Mouse (Mus musculus) liver, embryonic 16.5 days (tissue): ENCODE measurements around the gene Zfyve27. TPM values are rescaled to one million over a fixed set of nuclear protein-coding genes. Genes with fewer than 3 reads are reported as not detected.

Experiments used
- ATAC-seq: fragments of 200-750 bp; cut with Nextera tagmentation; 2 replicates; pipeline ENCODE4 v1.8.0; 2017; ENCODE audit warnings: low read depth, mild to moderate bottlenecking, moderate number of reproducible peaks, moderate library complexity
- H3K27ac ChIP-seq: fragments of 300-500 bp; sonication (generic); 2 replicates; pipeline ENCODE4 v1.5.1; 2014; ENCODE audit warnings: mild to moderate bottlenecking, low read length
- H3K27me3 ChIP-seq: fragments of 300-500 bp; sonication (generic); 2 replicates; pipeline ENCODE4 v1.6.1; 2014; ENCODE audit warnings: low read depth, low read length, mixed read lengths; ENCODE audit not compliant: control insufficient read depth, insufficient read depth
- H3K36me3 ChIP-seq: fragments of 300-500 bp; sonication (generic); 2 replicates; pipeline ENCODE4 v1.6.1; 2014; ENCODE audit warnings: mild to moderate bottlenecking; ENCODE audit not compliant: control insufficient read depth, insufficient read depth
- H3K4me1 ChIP-seq: fragments of 300-500 bp; sonication (generic); 2 replicates; pipeline ENCODE4 v1.6.1; 2014; ENCODE audit warnings: low read depth, low read length, mixed read lengths; ENCODE audit not compliant: control insufficient read depth
- H3K4me2 ChIP-seq: fragments of 300-500 bp; sonication (generic); 2 replicates; pipeline ENCODE4 v1.6.1; 2014; ENCODE audit warnings: low read depth, low read length, mixed read lengths
- H3K4me3 ChIP-seq: fragments of 300-500 bp; sonication (generic); 2 replicates; pipeline ENCODE4 v1.5.1; 2014; ENCODE audit warnings: low read depth, mild to moderate bottlenecking, low read length
- H3K9ac ChIP-seq: fragments of 300-500 bp; sonication (generic); 2 replicates; pipeline ENCODE4 v1.6.1; 2014; ENCODE audit warnings: low read depth, low read length
- H3K9me3 ChIP-seq: fragments of 300-500 bp; sonication (generic); replicated peaks from 2 replicates; pipeline ENCODE4 v1.6.1; 2016; ENCODE audit warnings: low read length; ENCODE audit not compliant: control insufficient read depth
- WGBS: fragments of 180-500 bp; shearing (Covaris S2); extraction: QIAGEN DNeasy Blood & Tissue Kit; methylation state at CpG from one replicate; pipeline ENCODE4 v1.1.7; 2014; ENCODE audit not compliant: insufficient replicate concordance; 5-methylcytosine and 5-hydroxymethylcytosine counted together
- polyA plus RNA-seq: library from polyadenylated mRNA; unstranded; fragments of >200 nt; fragmentation: Nextera tagmentation; extraction: Ambion mirVana; gene quantifications from 2 replicates; pipeline ENCODE4 v1.2.1, GENCODE M21; 2015

The Zfyve27 gene
- polyA plus RNA-seq, 1 experiment from 2014 or later: 9.9 TPM

DNA sequence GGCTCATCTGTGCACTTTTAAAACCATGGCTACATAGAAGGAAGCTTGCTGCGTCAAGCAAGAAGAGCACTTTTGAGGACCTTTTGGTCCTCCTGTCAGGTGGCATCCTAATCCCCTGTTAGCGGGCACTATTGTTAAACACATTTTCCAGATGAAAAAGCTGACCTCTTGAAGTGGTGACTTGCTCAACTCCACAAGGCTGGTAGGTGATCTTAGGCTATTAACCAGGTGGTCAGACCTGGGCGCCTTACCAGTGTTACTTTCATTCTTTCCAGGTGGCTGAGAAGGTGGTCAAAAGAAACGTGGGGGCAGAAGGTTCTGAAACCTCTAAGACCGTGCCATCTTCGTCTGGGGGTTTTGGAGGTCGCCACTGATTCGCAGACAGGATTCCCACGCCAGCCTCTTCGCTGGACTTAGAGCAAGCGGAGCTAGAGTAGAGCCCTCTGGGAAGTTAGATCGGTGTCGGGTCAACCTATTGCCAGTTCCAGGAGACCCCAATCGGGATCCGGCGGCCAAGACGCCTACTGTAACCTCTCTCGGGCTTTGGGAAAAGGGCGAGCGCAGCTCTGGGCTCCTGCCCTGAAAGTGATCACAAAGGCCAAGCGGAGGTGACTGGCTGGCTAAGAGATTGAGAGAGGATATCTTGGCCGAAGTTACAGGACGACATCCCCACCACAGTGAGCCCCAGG lies 35.6 kb upstream of the Zfyve27 start:
- 5% methylated on average over 23 of the region's 23 CpGs for WGBS
- Histone ChIP-seq H3K27me3 (no peaks in the 10 kb centered on the region), H3K27ac (peak overlapping the region; percentile 80)

DNA sequence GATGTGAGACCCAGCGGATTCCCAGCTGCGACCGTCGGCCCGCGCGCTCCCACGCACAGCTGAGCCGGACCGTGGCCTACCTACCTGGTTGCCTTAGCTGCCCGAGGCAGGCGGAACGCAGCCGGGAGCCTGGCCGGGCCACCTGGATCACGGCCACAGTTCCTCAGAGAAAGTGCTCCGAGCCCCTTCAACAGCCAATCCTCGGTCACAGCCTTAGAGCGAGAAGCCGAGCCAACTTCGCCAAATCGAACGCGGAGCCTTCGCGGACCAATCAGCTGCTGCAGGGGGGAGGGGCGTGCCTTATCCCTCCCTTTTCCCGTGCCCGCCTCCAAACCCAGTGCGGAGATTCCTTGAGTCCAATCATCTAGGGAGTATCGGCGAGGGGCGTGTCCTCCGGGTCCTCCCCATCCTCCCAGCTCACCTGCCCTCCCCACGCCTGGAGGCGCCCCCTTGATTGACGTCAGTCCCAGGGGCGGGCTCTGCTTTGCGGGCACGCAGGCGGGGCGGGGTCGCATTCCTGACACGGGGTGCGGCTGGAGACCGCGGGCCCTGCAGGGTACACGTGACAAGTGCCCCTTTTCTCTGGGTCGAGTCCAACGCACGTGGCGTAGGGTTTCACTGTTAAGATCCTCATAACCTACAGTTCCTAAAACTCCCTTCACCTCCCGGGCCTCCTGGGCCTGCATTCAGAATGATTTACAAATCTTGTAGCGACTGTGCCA lies 34.8 kb upstream of the Zfyve27 start, which contains the start of gene Avpi1:
TSS of gene Avpi1 (minus strand) at position 273 of the 722 bp plus-strand sequence.
- Histone ChIP-seq H3K4me1 (peaks cover 21% of the 10 kb centered on the region), H3K36me3 (no peaks in the 10 kb centered on the region), H3K27ac (peak within 1 kb of the TSS; percentile 80), H3K4me2 (peak within 1 kb of the TSS; percentile 99), H3K9me3 (no peaks in the 10 kb centered on the region), H3K27me3 (no peaks in the 10 kb centered on the region), H3K4me3 (peak within 1 kb of the TSS; percentile 73), H3K9ac (peak within 1 kb of the TSS; percentile 81)
- peak; percentile 96 for ATAC-seq
- WGBS: under 1% methylated on average over 54 of the region's 54 CpGs

More for the DNA sequence above, 35.6 kb upstream of the Zfyve27 start:
- Histone ChIP-seq H3K36me3 (no peaks in the 10 kb centered on the region), H3K4me2 (peak overlapping the region; percentile 99), H3K9ac (peak overlapping the region; percentile 81), H3K4me3 (peak overlapping the region; percentile 73), H3K4me1 (peaks cover 21% of the 10 kb centered on the region), H3K9me3 (no peaks in the 10 kb centered on the region)
- ATAC-seq: no peak

GRCm38 (mm10) chr19:42129509-42130293 lies 34.0 kb upstream of the Zfyve27 start:
- H3K4me2 ChIP-seq: peak overlapping the region; percentile 99
- no peaks in the 10 kb centered on the region for H3K36me3 ChIP-seq
- peak overlapping the region; percentile 21 for H3K9ac ChIP-seq
- 35% methylated on average over 14 of the region's 14 CpGs for WGBS
- H3K9me3 ChIP-seq: no peaks in the 10 kb centered on the region
- peak overlapping the region; percentile 73 for H3K4me3 ChIP-seq
- peak overlapping the region; percentile 69 for H3K27ac ChIP-seq
- H3K4me1 ChIP-seq: peaks cover 21% of the 10 kb centered on the region
- no peaks in the 10 kb centered on the region for H3K27me3 ChIP-seq
- no peak for ATAC-seq

- Histone ChIP-seq H3K4me2 (no peak overlapping the region), H3K4me1 (peaks cover 22% of the 10 kb centered on the region), H3K4me3 (no peak overlapping the region), H3K36me3 (no peaks in the 10 kb centered on the region), H3K9ac (no peak overlapping the region), H3K9me3 (no peaks in the 10 kb centered on the region), H3K27ac (no peak overlapping the region), H3K27me3 (no peaks in the 10 kb centered on the region)
- ATAC-seq: no peak
- 61% methylated on average over 3 of the region's 3 CpGs for WGBS
Measured at GRCm38 (mm10) chr19:42130294-42130606, 33.5 kb upstream of the Zfyve27 start.

GRCm38 (mm10) chr19:42131101-42131500 lies 32.6 kb upstream of the Zfyve27 start:
- Histone ChIP-seq H3K9ac (no peak overlapping the region), H3K27me3 (no peaks in the 10 kb centered on the region), H3K36me3 (no peaks in the 10 kb centered on the region), H3K9me3 (no peaks in the 10 kb centered on the region), H3K27ac (no peak overlapping the region), H3K4me3 (no peak overlapping the region), H3K4me1 (peaks cover 24% of the 10 kb centered on the region), H3K4me2 (no peak overlapping the region)
- no peak for ATAC-seq
- 54% methylated on average over 5 of the region's 5 CpGs for WGBS

GRCm38 (mm10) chr19:42135070-42135469 lies 28.7 kb upstream of the Zfyve27 start:
- no peak overlapping the region for H3K9ac ChIP-seq
- peaks cover 6% of the 10 kb centered on the region for H3K4me1 ChIP-seq
- H3K36me3 ChIP-seq: no peaks in the 10 kb centered on the region
- H3K27me3 ChIP-seq: no peaks in the 10 kb centered on the region
- H3K4me3 ChIP-seq: no peak overlapping the region
- no peak overlapping the region for H3K4me2 ChIP-seq
- no peak overlapping the region for H3K27ac ChIP-seq
- H3K9me3 ChIP-seq: no peaks in the 10 kb centered on the region
- peak; percentile 55; the same call in 1 of the 2 replicates for ATAC-seq

DNA sequence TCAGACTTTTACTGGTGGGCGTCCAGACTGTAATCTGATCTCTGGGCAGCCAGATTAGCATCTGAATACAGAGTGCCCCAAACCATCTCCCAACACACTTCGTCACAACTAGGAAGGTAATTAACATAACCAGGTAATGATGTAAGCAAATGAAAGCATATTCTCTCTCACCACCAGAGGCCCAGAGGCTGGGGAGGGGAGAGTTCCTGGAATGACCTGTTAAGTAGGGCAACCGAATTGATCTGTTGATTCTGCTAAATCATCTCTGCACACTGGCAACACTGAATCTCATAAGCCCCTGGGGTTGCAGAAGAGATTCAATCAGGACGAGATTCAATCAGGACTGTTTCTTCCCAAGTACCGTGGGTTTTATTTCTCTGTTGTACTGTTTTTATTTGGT lies 27.6 kb upstream of the Zfyve27 start:
- ATAC-seq: no peak
- no peak overlapping the region for H3K9ac ChIP-seq
- 41% methylated on average over 5 of the region's 5 CpGs for WGBS
- H3K9me3 ChIP-seq: no peaks in the 10 kb centered on the region
- H3K27me3 ChIP-seq: no peaks in the 10 kb centered on the region
- H3K4me1 ChIP-seq: peaks cover 3% of the 10 kb centered on the region
- H3K27ac ChIP-seq: no peak overlapping the region
- H3K4me3 ChIP-seq: no peak overlapping the region
- no peaks in the 10 kb centered on the region for H3K36me3 ChIP-seq
- H3K4me2 ChIP-seq: no peak overlapping the region

GRCm38 (mm10) chr19:42137167-42137672 lies 26.5 kb upstream of the Zfyve27 start:
- H3K4me1 ChIP-seq: peaks cover 3% of the 10 kb centered on the region
- no peak overlapping the region for H3K4me2 ChIP-seq
- no peak overlapping the region for H3K9ac ChIP-seq
- H3K27ac ChIP-seq: no peak overlapping the region
- 73% methylated on average over 4 of the region's 4 CpGs for WGBS
- H3K4me3 ChIP-seq: no peak overlapping the region
- no peaks in the 10 kb centered on the region for H3K9me3 ChIP-seq
- no peak for ATAC-seq
- H3K27me3 ChIP-seq: no peaks in the 10 kb centered on the region
- no peaks in the 10 kb centered on the region for H3K36me3 ChIP-seq
